Mouse (Mus musculus) midbrain, embryonic 16.5 days (tissue): Measurements from ENCODE around the gene Tbl1xr1. TPM values are rescaled to one million over a fixed set of nuclear protein-coding genes. Genes with fewer than 3 reads are reported as not detected.

ENCODE experiments used
- ATAC-seq: fragments of 200-750 bp; cut with Nextera tagmentation; 2 replicates; pipeline ENCODE4 v1.8.0; 2017; ENCODE audit warnings: moderate TSS enrichment
- H3K27ac ChIP-seq: fragments of 300-500 bp; sonication (generic); 2 replicates; pipeline ENCODE4 v1.5.1; 2014; ENCODE audit warnings: mild to moderate bottlenecking, low read length, mixed read lengths
- H3K27me3 ChIP-seq: fragments of 300-500 bp; sonication (generic); 2 replicates; pipeline ENCODE4 v1.6.1; 2014; ENCODE audit warnings: low read depth, low read length, mixed read lengths; ENCODE audit not compliant: control insufficient read depth, insufficient read depth
- H3K36me3 ChIP-seq: fragments of 300-500 bp; sonication (generic); 2 replicates; pipeline ENCODE4 v1.6.1; 2014; ENCODE audit warnings: mild to moderate bottlenecking, low read length, moderate library complexity, mixed read lengths; ENCODE audit not compliant: control insufficient read depth, insufficient read depth
- H3K4me1 ChIP-seq: fragments of 300-500 bp; sonication (generic); 2 replicates; pipeline ENCODE4 v1.6.1; 2014; ENCODE audit warnings: mild to moderate bottlenecking, low read length, mixed read lengths; ENCODE audit not compliant: control insufficient read depth, insufficient read depth
- H3K4me2 ChIP-seq: fragments of 300-500 bp; sonication (generic); 2 replicates; pipeline ENCODE4 v1.6.1; 2014; ENCODE audit warnings: mild to moderate bottlenecking, low read length, mixed read lengths
- H3K4me3 ChIP-seq: fragments of 300-500 bp; sonication (generic); 2 replicates; pipeline ENCODE4 v1.5.1; 2014; ENCODE audit warnings: low read depth, mild to moderate bottlenecking, low read length, moderate library complexity, mixed read lengths
- H3K9ac ChIP-seq: fragments of 300-500 bp; sonication (generic); 2 replicates; pipeline ENCODE4 v1.6.1; 2014; ENCODE audit warnings: low read depth, low read length, mixed read lengths
- H3K9me3 ChIP-seq: fragments of 300-500 bp; sonication (generic); replicated peaks from 2 replicates; pipeline ENCODE4 v1.6.1; 2014; ENCODE audit warnings: mild to moderate bottlenecking, low read length, mixed read lengths; ENCODE audit not compliant: control insufficient read depth, poor library complexity, severe bottlenecking
- WGBS: fragments of 180-500 bp; shearing (Covaris S2); extraction: QIAGEN DNeasy Blood & Tissue Kit; methylation state at CpG from one replicate; pipeline ENCODE4 v1.1.7; 2014; 5-methylcytosine and 5-hydroxymethylcytosine counted together
- polyA plus RNA-seq: library from polyadenylated mRNA; unstranded; fragments of >200 nt; fragmentation: Nextera tagmentation; extraction: Ambion mirVana; gene quantifications from 2 replicates; pipeline ENCODE4 v1.2.1, GENCODE M21; 2015

The Tbl1xr1 gene
- polyA plus RNA-seq, 1 experiment from 2014 or later: 15.1 TPM

DNA sequence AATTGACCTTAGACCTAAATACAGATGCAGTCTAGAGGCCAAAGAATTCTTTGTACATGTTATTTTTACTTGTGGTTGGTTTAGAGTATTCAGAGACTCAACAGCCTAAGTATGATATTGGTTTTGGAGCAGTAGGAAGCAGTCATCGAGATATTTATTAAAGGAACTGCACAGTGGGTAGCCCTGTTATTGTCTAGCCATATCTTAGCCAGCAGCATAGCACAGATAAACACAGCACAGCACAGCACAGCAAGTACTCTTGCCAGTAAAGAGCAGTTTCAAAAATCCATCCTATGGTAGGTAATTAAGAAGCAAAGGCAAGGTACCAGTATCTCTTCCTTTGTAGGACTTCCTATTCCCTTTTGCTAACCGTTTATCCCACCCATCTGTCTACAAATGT is 54.8 kb downstream of the Tbl1xr1 start:
- ATAC-seq: no peak
- no peaks in the 10 kb centered on the region for H3K27me3 ChIP-seq
- no peaks in the 10 kb centered on the region for H3K4me1 ChIP-seq
- H3K27ac ChIP-seq: no peak overlapping the region
- no peak overlapping the region for H3K4me3 ChIP-seq
- H3K9me3 ChIP-seq: no peaks in the 10 kb centered on the region
- no peak overlapping the region for H3K4me2 ChIP-seq
- no peak overlapping the region for H3K9ac ChIP-seq
- 81% methylated on average over 2 of the region's 2 CpGs for WGBS
- no peaks in the 10 kb centered on the region for H3K36me3 ChIP-seq

DNA sequence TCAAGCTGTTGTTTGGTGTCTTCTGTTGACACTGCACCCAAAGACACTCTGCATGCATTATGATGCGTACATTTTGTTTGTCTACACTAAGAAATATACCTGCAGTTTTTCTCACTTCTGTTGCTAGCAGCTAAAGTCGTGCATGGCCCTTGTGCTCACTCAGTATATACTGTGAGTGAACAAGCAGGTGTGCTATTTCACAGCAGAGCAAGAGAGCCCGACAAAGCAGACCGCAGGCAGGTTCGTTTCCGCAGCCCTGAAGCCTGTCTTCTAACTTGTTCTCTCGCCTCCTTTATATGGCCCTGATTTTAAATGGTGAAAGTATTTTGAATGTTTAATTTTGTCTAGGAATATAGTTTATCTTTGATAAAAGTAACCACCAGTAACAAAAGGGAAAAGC is 57.2 kb downstream of the Tbl1xr1 start:
- Histone ChIP-seq H3K4me1 (no peaks in the 10 kb centered on the region), H3K9me3 (no peaks in the 10 kb centered on the region), H3K4me2 (no peak overlapping the region), H3K9ac (no peak overlapping the region), H3K4me3 (no peak overlapping the region), H3K36me3 (no peaks in the 10 kb centered on the region), H3K27ac (no peak overlapping the region), H3K27me3 (no peaks in the 10 kb centered on the region)
- ATAC-seq: no peak
- WGBS: 94% methylated on average over 7 of the region's 7 CpGs

- no peak overlapping the region for H3K4me3 ChIP-seq
- no peaks in the 10 kb centered on the region for H3K9me3 ChIP-seq
- H3K36me3 ChIP-seq: no peaks in the 10 kb centered on the region
- no peaks in the 10 kb centered on the region for H3K27me3 ChIP-seq
- no peak overlapping the region for H3K9ac ChIP-seq
- no peak for ATAC-seq
- H3K4me1 ChIP-seq: no peaks in the 10 kb centered on the region; the same call in 1 of the 2 replicates
- H3K27ac ChIP-seq: no peak overlapping the region
- no peak overlapping the region for H3K4me2 ChIP-seq
- WGBS: 93% methylated on average over 9 of the region's 9 CpGs
Measured at GRCm38 (mm10) chr3:22137793-22138579, 61.5 kb downstream of the Tbl1xr1 start.

DNA sequence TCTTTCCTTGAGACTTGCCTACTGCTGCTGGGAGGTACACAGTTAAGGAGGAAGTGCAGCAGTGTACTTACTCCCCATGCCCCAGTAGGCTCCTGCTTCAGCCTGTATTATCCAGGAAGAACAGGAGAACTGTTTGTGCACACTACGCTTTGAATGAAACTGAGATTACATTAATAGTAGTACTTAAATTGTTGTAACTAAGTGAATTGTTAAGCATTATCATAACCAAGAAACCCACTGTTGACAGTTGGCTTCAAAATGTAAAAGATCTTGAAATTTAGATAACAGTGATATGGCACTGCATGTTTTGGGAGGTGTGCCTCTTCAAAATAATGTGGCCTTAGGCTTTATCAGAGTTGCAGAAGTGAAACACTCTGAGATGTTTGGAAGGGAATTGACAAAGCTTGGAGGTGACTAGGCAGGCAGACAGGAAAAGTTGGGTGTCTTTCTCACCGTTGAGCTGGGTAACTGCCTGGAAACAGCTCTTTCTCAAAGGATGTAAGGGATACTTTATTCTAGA is 62.2 kb downstream of the Tbl1xr1 start:
- H3K9me3 ChIP-seq: no peaks in the 10 kb centered on the region
- ATAC-seq: no peak
- whole genome bisulfite sequencing: 78% methylated on average over 2 of the region's 2 CpGs

GRCm38 (mm10) chr3:22140111-22140658 is 63.7 kb downstream of the Tbl1xr1 start:
- no peak overlapping the region for H3K4me2 ChIP-seq
- H3K9me3 ChIP-seq: no peaks in the 10 kb centered on the region
- no peaks in the 10 kb centered on the region for H3K36me3 ChIP-seq
- ATAC-seq: peak; percentile 59; the same call in 1 of the 2 replicates
- no peak overlapping the region for H3K4me3 ChIP-seq
- H3K4me1 ChIP-seq: no peaks in the 10 kb centered on the region; the same call in 1 of the 2 replicates
- H3K27me3 ChIP-seq: no peaks in the 10 kb centered on the region
- H3K27ac ChIP-seq: no peak overlapping the region
- no peak overlapping the region for H3K9ac ChIP-seq
- 59% methylated on average over 3 of the region's 3 CpGs for WGBS

More for the DNA sequence above, 62.2 kb downstream of the Tbl1xr1 start:
- H3K36me3 ChIP-seq: no peaks in the 10 kb centered on the region
- no peak overlapping the region for H3K4me3 ChIP-seq
- H3K4me1 ChIP-seq: no peaks in the 10 kb centered on the region; the same call in 1 of the 2 replicates
- no peak overlapping the region for H3K9ac ChIP-seq
- H3K27ac ChIP-seq: no peak overlapping the region
- no peak overlapping the region for H3K4me2 ChIP-seq
- no peaks in the 10 kb centered on the region for H3K27me3 ChIP-seq

DNA sequence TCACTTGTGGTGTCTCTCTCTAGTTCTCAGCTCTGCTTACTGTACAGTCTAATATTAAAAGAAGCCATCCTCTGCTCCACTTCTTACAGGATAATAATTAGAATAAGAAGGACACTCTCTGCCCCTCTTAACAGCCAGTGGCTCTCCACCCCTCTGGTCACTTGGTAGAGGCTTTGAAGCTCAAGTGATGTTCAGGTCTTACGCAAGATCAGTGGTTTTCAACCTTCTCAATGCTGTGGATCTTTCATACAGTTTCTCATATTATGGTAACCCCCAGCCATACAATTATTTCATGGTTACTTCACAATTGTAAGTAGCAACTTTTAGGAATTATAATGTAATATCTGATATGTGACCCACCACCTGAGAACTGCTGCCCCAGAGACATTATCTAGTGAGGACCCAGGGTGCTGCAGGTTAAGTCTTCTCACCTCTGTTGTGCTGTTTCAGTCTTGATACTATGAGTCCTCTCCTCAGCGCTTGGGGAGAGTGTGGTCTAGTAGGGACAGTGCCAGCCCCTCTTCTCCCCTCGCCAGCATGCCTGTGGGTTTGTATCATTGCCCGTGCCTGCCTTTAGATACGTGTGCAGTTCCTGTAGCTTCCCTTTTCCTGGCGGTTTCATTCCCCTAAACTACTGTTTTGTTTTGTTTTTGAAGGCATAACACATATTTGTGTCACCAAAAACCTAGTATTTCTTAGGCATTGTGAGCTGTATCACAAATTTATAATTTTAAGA is 65.7 kb downstream of the Tbl1xr1 start:
- Histone ChIP-seq H3K4me3 (no peak overlapping the region), H3K27ac (no peak overlapping the region)
- 89% methylated on average over 6 of the region's 6 CpGs for WGBS

DNA sequence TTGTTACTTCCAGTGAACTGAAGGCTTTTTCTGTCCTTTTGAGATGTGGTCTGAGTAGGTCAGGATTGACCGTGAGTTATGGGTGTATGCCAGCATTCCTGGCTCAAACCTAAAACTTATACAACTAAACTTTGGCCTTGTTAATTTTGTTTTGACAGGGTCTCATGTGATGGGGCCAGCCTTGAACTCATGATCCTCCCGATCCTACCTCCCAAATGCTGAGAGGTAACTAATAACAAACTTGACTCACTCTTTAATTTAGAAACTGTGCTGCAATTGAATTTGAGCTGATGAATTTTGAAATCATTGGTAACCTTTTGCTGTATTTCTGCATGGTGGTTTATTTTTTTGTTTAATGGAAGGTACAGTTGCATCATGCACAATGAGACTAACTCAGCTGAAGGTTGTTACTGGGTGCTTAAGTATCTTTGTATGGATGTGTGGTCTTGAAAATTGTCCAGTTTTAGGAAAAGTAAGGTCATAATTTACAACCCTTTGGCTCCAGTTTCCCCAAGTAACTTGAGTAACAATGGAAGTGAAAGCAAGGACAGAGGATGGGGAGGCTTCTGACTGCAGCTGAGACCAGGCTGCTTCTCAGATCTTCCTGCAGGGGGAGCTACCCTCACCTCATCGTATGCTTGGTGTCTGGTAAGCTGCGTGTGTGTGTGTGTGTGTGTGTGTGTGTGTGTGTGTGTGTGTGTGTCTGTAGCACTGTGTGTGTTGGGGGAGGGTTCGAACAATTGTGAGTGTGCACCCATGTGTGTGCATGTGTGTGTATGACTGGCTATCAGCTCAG is 66.6 kb downstream of the Tbl1xr1 start:
- no peak for ATAC-seq
- 74% methylated on average over 5 of the region's 5 CpGs for WGBS
- H3K36me3 ChIP-seq: no peaks in the 10 kb centered on the region

More for the DNA sequence above, 65.7 kb downstream of the Tbl1xr1 start:
- Histone ChIP-seq H3K4me2 (no peak overlapping the region), H3K36me3 (no peaks in the 10 kb centered on the region), H3K4me1 (no peaks in the 10 kb centered on the region; the same call in 1 of the 2 replicates), H3K9me3 (no peaks in the 10 kb centered on the region), H3K9ac (no peak overlapping the region), H3K27me3 (no peaks in the 10 kb centered on the region)
- ATAC-seq: no peak

GRCm38 (mm10) chr3:22144255-22144654 is 67.8 kb downstream of the Tbl1xr1 start:
- WGBS: 96% methylated on average over 2 of the region's 2 CpGs
- H3K36me3 ChIP-seq: no peaks in the 10 kb centered on the region

More for the DNA sequence above, 66.6 kb downstream of the Tbl1xr1 start:
- Histone ChIP-seq H3K9ac (no peak overlapping the region), H3K27ac (no peak overlapping the region), H3K27me3 (no peaks in the 10 kb centered on the region), H3K4me1 (no peaks in the 10 kb centered on the region; the same call in 1 of the 2 replicates), H3K9me3 (no peaks in the 10 kb centered on the region), H3K4me3 (no peak overlapping the region), H3K4me2 (no peak overlapping the region)

More at GRCm38 (mm10) chr3:22144255-22144654, 67.8 kb downstream of the Tbl1xr1 start:
- Histone ChIP-seq H3K4me1 (no peaks in the 10 kb centered on the region; the same call in 1 of the 2 replicates), H3K9me3 (no peaks in the 10 kb centered on the region), H3K9ac (no peak overlapping the region), H3K4me3 (no peak overlapping the region), H3K27ac (no peak overlapping the region), H3K27me3 (no peaks in the 10 kb centered on the region), H3K4me2 (no peak overlapping the region)
- ATAC-seq: no peak
